Mouse (Mus musculus) neural tube, embryonic 11.5 days (tissue): ENCODE results near the gene Zar1l. TPM values are rescaled to one million over a fixed set of nuclear protein-coding genes. Genes with fewer than 3 reads are reported as not detected.
"Not testable (repeated sequence)": the region's sequence is repeated elsewhere in the genome, so short reads cannot be mapped to it uniquely, and the experiment has no call there.

Experiments used
- ATAC-seq: fragments of 200-750 bp; cut with Nextera tagmentation; 2 replicates; pipeline ENCODE4 v1.8.0; 2017; ENCODE audit warnings: moderate number of reproducible peaks, mild to moderate bottlenecking, moderate TSS enrichment, moderate library complexity; ENCODE audit not compliant: insufficient read depth, low FRiP score, low TSS enrichment
- DNase-seq: peaks from one replicate; pipeline ENCODE4 v3.0.0-alpha.2; 2015; ENCODE audit warnings: low spot score
- H3K27ac ChIP-seq: fragments of 300-500 bp; sonication (generic); 2 replicates; pipeline ENCODE4 v1.5.1; 2014; ENCODE audit warnings: low read depth, mild to moderate bottlenecking, low read length
- H3K27me3 ChIP-seq: fragments of 300-500 bp; sonication (generic); 2 replicates; pipeline ENCODE4 v1.6.1; 2014; ENCODE audit warnings: mild to moderate bottlenecking, low read length, mixed read lengths; ENCODE audit not compliant: control insufficient read depth, insufficient read depth
- H3K36me3 ChIP-seq: fragments of 300-500 bp; sonication (generic); 2 replicates; pipeline ENCODE4 v1.6.1; 2014; ENCODE audit warnings: mild to moderate bottlenecking, low read length, moderate library complexity, mixed read lengths; ENCODE audit not compliant: control insufficient read depth, insufficient read depth
- H3K4me1 ChIP-seq: fragments of 300-500 bp; sonication (generic); 2 replicates; pipeline ENCODE4 v1.6.1; 2014; ENCODE audit warnings: low read length, mixed read lengths; ENCODE audit not compliant: control insufficient read depth, insufficient read depth
- H3K4me2 ChIP-seq: fragments of 300-500 bp; sonication (generic); 2 replicates; pipeline ENCODE4 v1.6.1; 2014; ENCODE audit warnings: low read depth, mild to moderate bottlenecking, moderate library complexity
- H3K4me3 ChIP-seq: fragments of 300-500 bp; sonication (generic); 2 replicates; pipeline ENCODE4 v1.5.1; 2014; ENCODE audit warnings: low read depth, low read length
- H3K9ac ChIP-seq: fragments of 300-500 bp; sonication (generic); 2 replicates; pipeline ENCODE4 v1.6.1; 2014; ENCODE audit warnings: mild to moderate bottlenecking, low read length
- H3K9me3 ChIP-seq: fragments of 300-500 bp; sonication (generic); 2 replicates; pipeline ENCODE4 v1.6.1; 2016; ENCODE audit warnings: low read length; ENCODE audit not compliant: control insufficient read depth
- WGBS: fragments of 180-500 bp; shearing (Covaris S2); extraction: QIAGEN DNeasy Blood & Tissue Kit; methylation state at CpG from one replicate; pipeline ENCODE4 v1.1.7; 2014; 5-methylcytosine and 5-hydroxymethylcytosine counted together
- polyA plus RNA-seq: library from polyadenylated mRNA; unstranded; fragments of >200 nt; fragmentation: Nextera tagmentation; extraction: Ambion mirVana; gene quantifications from 2 replicates; pipeline ENCODE4 v1.2.1, GENCODE M21; 2014

The Zar1l gene
- polyA plus RNA-seq, 1 experiment from 2014 or later = not detected

- H3K27me3 ChIP-seq = no peaks in the 10 kb centered on the region
- ATAC-seq (no peak), DNase-seq (no peak)
- 87% methylated on average over 6 of the region's 6 CpGs for WGBS
- H3K4me2 ChIP-seq = no peak overlapping the region
- H3K36me3 ChIP-seq = no peaks in the 10 kb centered on the region
- H3K4me1 ChIP-seq = no peaks in the 10 kb centered on the region
- no peak overlapping the region for H3K4me3 ChIP-seq
- H3K27ac ChIP-seq = no peak overlapping the region
- H3K9ac ChIP-seq = no peak overlapping the region
- H3K9me3 ChIP-seq = no peaks in the 10 kb centered on the region
Measured at GRCm38 (mm10) chr5:150510451-150511225, 7.3 kb downstream of the Zar1l start.

- no peak overlapping the region for H3K4me3 ChIP-seq
- H3K27ac ChIP-seq = no peak overlapping the region
- H3K27me3 ChIP-seq = no peaks in the 10 kb centered on the region
- H3K9ac ChIP-seq = no peak overlapping the region
- H3K4me1 ChIP-seq = no peaks in the 10 kb centered on the region
- 46% methylated on average over 6 of the region's 6 CpGs for WGBS
- H3K36me3 ChIP-seq = no peaks in the 10 kb centered on the region
- H3K4me2 ChIP-seq = no peak overlapping the region
- DNase-seq (no peak), ATAC-seq (no peak; the same call in 1 of the 2 replicates)
- H3K9me3 ChIP-seq = no peaks in the 10 kb centered on the region
Measured at GRCm38 (mm10) chr5:150495792-150496191, 22.2 kb downstream of the Zar1l start.

GRCm38 (mm10) chr5:150491573-150492173 is 26.3 kb downstream of the Zar1l start:
- not testable (repeated sequence) for H3K27ac ChIP-seq, H3K4me1 ChIP-seq, ATAC-seq, H3K4me2 ChIP-seq, H3K36me3 ChIP-seq, H3K4me3 ChIP-seq, DNase-seq, H3K9me3 ChIP-seq, H3K27me3 ChIP-seq, H3K9ac ChIP-seq
- 90% methylated on average over 4 of the region's 4 CpGs for WGBS

GRCm38 (mm10) chr5:150490821-150491220 is 27.1 kb downstream of the Zar1l start:
- Histone ChIP-seq H3K4me1 (no peaks in the 10 kb centered on the region), H3K4me3 (no peak overlapping the region), H3K9ac (no peak overlapping the region), H3K27ac (no peak overlapping the region), H3K36me3 (no peaks in the 10 kb centered on the region), H3K9me3 (no peaks in the 10 kb centered on the region), H3K4me2 (no peak overlapping the region), H3K27me3 (no peaks in the 10 kb centered on the region)
- 60% methylated on average over 8 of the region's 8 CpGs for WGBS
- DNase-seq (no peak), ATAC-seq (no peak)

GRCm38 (mm10) chr5:150490285-150490684 is 27.7 kb downstream of the Zar1l start:
- no peaks in the 10 kb centered on the region for H3K27me3 ChIP-seq
- ATAC-seq = no peak
- WGBS = 77% methylated on average over 3 of the region's 3 CpGs

GRCm38 (mm10) chr5:150485198-150485597 is 32.8 kb downstream of the Zar1l start:
- Histone ChIP-seq H3K9me3 (no peaks in the 10 kb centered on the region), H3K36me3 (no peaks in the 10 kb centered on the region), H3K4me3 (no peak overlapping the region), H3K27ac (no peak overlapping the region), H3K9ac (no peak overlapping the region), H3K4me1 (no peaks in the 10 kb centered on the region), H3K4me2 (no peak overlapping the region), H3K27me3 (no peaks in the 10 kb centered on the region)
- DNase-seq = peak; percentile 28
- WGBS = 73% methylated on average over 3 of the region's 3 CpGs
- no peak for ATAC-seq

More at GRCm38 (mm10) chr5:150490285-150490684, 27.7 kb downstream of the Zar1l start:
- H3K9me3 ChIP-seq = no peaks in the 10 kb centered on the region
- no peak overlapping the region for H3K9ac ChIP-seq
- DNase-seq = no peak
- H3K4me3 ChIP-seq = no peak overlapping the region
- H3K4me1 ChIP-seq = no peaks in the 10 kb centered on the region
- H3K36me3 ChIP-seq = no peaks in the 10 kb centered on the region
- no peak overlapping the region for H3K4me2 ChIP-seq
- H3K27ac ChIP-seq = no peak overlapping the region

- Histone ChIP-seq H3K36me3 (no peaks in the 10 kb centered on the region), H3K9me3 (no peaks in the 10 kb centered on the region), H3K9ac (no peak overlapping the region), H3K27me3 (no peaks in the 10 kb centered on the region), H3K4me1 (no peaks in the 10 kb centered on the region), H3K4me3 (no peak overlapping the region), H3K27ac (no peak overlapping the region), H3K4me2 (no peak overlapping the region)
- DNase-seq (no peak), ATAC-seq (no peak)
- WGBS = 72% methylated on average over 4 of the region's 4 CpGs
Measured at GRCm38 (mm10) chr5:150478612-150479011, 39.4 kb downstream of the Zar1l start.

GRCm38 (mm10) chr5:150477364-150477763 is 40.6 kb downstream of the Zar1l start:
- ATAC-seq = no peak
- Histone ChIP-seq H3K4me1 (no peaks in the 10 kb centered on the region), H3K36me3 (no peaks in the 10 kb centered on the region), H3K4me2 (no peak overlapping the region), H3K27ac (no peak overlapping the region), H3K9ac (no peak overlapping the region), H3K9me3 (no peaks in the 10 kb centered on the region), H3K27me3 (no peaks in the 10 kb centered on the region), H3K4me3 (no peak overlapping the region)
- DNase-seq = no peak
- 72% methylated on average over 4 of the region's 4 CpGs for WGBS

- no peak overlapping the region for H3K9ac ChIP-seq
- H3K9me3 ChIP-seq = no peaks in the 10 kb centered on the region
- H3K27me3 ChIP-seq = no peaks in the 10 kb centered on the region
- H3K4me2 ChIP-seq = no peak overlapping the region
- H3K4me1 ChIP-seq = no peaks in the 10 kb centered on the region
- DNase-seq = no peak
- H3K4me3 ChIP-seq = no peak overlapping the region
- ATAC-seq = no peak
- no peaks in the 10 kb centered on the region for H3K36me3 ChIP-seq
- WGBS = 76% methylated on average over 6 of the region's 6 CpGs
- no peak overlapping the region for H3K27ac ChIP-seq
Measured at GRCm38 (mm10) chr5:150468431-150468830, 49.5 kb downstream of the Zar1l start.
